Mouse (Mus musculus): Measurements from ENCODE around the gene Tnc. TPM values are rescaled to one million over a fixed set of nuclear protein-coding genes. Genes with fewer than 3 reads are reported as not detected.

The Tnc gene
- polyA plus RNA-seq, 1 experiment from 2014 or later = 4.0 TPM

GRCm38 (mm10) chr4:63939428-63939827 lies 107.4 kb downstream of the Tnc start:
- H3K4me2 ChIP-seq = no peak overlapping the region
- H3K27me3 ChIP-seq (ENCODE audit: control insufficient read depth, insufficient read depth, low read length) = no peaks in the 10 kb centered on the region
- no peak overlapping the region for H3K9ac ChIP-seq (ENCODE audit: low read length)
- DNase-seq (ENCODE audit: low spot score, missing footprints) (no peak), ATAC-seq (ENCODE audit: low FRiP score) (no peak)
- H3K4me3 ChIP-seq (ENCODE audit: low read depth, low read length) = no peak overlapping the region
- WGBS = 81% methylated on average over 3 of the region's 3 CpGs
- H3K36me3 ChIP-seq (ENCODE audit: control insufficient read depth, insufficient read depth, low read length) = no peaks in the 10 kb centered on the region
- no peaks in the 10 kb centered on the region for H3K4me1 ChIP-seq (ENCODE audit: control insufficient read depth, insufficient read depth, low read length)
- H3K27ac ChIP-seq (ENCODE audit: low read depth, low read length) = no peak overlapping the region
- H3K9me3 ChIP-seq (ENCODE audit: control insufficient read depth, low read length) = no peaks in the 10 kb centered on the region

- no peaks in the 10 kb centered on the region for H3K36me3 ChIP-seq (ENCODE audit: control insufficient read depth, insufficient read depth, low read length)
- H3K27ac ChIP-seq (ENCODE audit: low read depth, low read length) = no peak overlapping the region
- DNase-seq (ENCODE audit: low spot score, missing footprints) (no peak), ATAC-seq (ENCODE audit: low FRiP score) (no peak)
- H3K27me3 ChIP-seq (ENCODE audit: control insufficient read depth, insufficient read depth, low read length) = no peaks in the 10 kb centered on the region
- no peaks in the 10 kb centered on the region for H3K9me3 ChIP-seq (ENCODE audit: control insufficient read depth, low read length)
- 89% methylated on average over 4 of the region's 4 CpGs for WGBS
- no peak overlapping the region for H3K4me3 ChIP-seq (ENCODE audit: low read depth, low read length)
- H3K4me2 ChIP-seq = no peak overlapping the region
- H3K4me1 ChIP-seq (ENCODE audit: control insufficient read depth, insufficient read depth, low read length) = no peaks in the 10 kb centered on the region
- no peak overlapping the region for H3K9ac ChIP-seq (ENCODE audit: low read length)
Measured at GRCm38 (mm10) chr4:63935960-63936359, 110.9 kb downstream of the Tnc start.

- WGBS = 91% methylated on average over 9 of the region's 9 CpGs
- Histone ChIP-seq H3K4me3 (ENCODE audit: low read depth, low read length) (no peak overlapping the region), H3K4me2 (no peak overlapping the region), H3K27ac (ENCODE audit: low read depth, low read length) (no peak overlapping the region), H3K27me3 (ENCODE audit: control insufficient read depth, insufficient read depth, low read length) (no peaks in the 10 kb centered on the region), H3K9me3 (ENCODE audit: control insufficient read depth, low read length) (no peaks in the 10 kb centered on the region), H3K4me1 (ENCODE audit: control insufficient read depth, insufficient read depth, low read length) (no peaks in the 10 kb centered on the region), H3K36me3 (ENCODE audit: control insufficient read depth, insufficient read depth, low read length) (no peaks in the 10 kb centered on the region), H3K9ac (ENCODE audit: low read length) (no peak overlapping the region)
- DNase-seq (ENCODE audit: low spot score, missing footprints) (no peak), ATAC-seq (ENCODE audit: low FRiP score) (no peak)
Measured at GRCm38 (mm10) chr4:63935314-63935713, 111.5 kb downstream of the Tnc start.

GRCm38 (mm10) chr4:63930863-63931262 lies 116.0 kb downstream of the Tnc start:
- Histone ChIP-seq H3K9me3 (ENCODE audit: control insufficient read depth, low read length) (no peaks in the 10 kb centered on the region), H3K27me3 (ENCODE audit: control insufficient read depth, insufficient read depth, low read length) (no peaks in the 10 kb centered on the region), H3K36me3 (ENCODE audit: control insufficient read depth, insufficient read depth, low read length) (no peaks in the 10 kb centered on the region), H3K4me3 (ENCODE audit: low read depth, low read length) (no peak overlapping the region), H3K27ac (ENCODE audit: low read depth, low read length) (no peak overlapping the region), H3K9ac (ENCODE audit: low read length) (no peak overlapping the region), H3K4me2 (no peak overlapping the region), H3K4me1 (ENCODE audit: control insufficient read depth, insufficient read depth, low read length) (no peaks in the 10 kb centered on the region)
- no peak for ATAC-seq (ENCODE audit: low FRiP score)
- no peak for DNase-seq (ENCODE audit: low spot score, missing footprints)
- 85% methylated on average over 2 of the region's 2 CpGs for WGBS

GRCm38 (mm10) chr4:63929490-63929889 lies 117.3 kb downstream of the Tnc start:
- no peaks in the 10 kb centered on the region for H3K4me1 ChIP-seq (ENCODE audit: control insufficient read depth, insufficient read depth, low read length)
- no peaks in the 10 kb centered on the region for H3K36me3 ChIP-seq (ENCODE audit: control insufficient read depth, insufficient read depth, low read length)
- no peak overlapping the region for H3K4me2 ChIP-seq
- no peaks in the 10 kb centered on the region for H3K27me3 ChIP-seq (ENCODE audit: control insufficient read depth, insufficient read depth, low read length)
- no peak overlapping the region for H3K27ac ChIP-seq (ENCODE audit: low read depth, low read length)
- no peak for DNase-seq (ENCODE audit: low spot score, missing footprints)
- no peak overlapping the region for H3K4me3 ChIP-seq (ENCODE audit: low read depth, low read length)
- WGBS = 68% methylated on average over 2 of the region's 2 CpGs
- H3K9ac ChIP-seq (ENCODE audit: low read length) = no peak overlapping the region
- H3K9me3 ChIP-seq (ENCODE audit: control insufficient read depth, low read length) = no peaks in the 10 kb centered on the region
- ATAC-seq (ENCODE audit: low FRiP score) = no peak

GRCm38 (mm10) chr4:63928192-63928591 lies 118.6 kb downstream of the Tnc start:
- Histone ChIP-seq H3K27ac (ENCODE audit: low read depth, low read length) (no peak overlapping the region), H3K4me1 (ENCODE audit: control insufficient read depth, insufficient read depth, low read length) (no peaks in the 10 kb centered on the region), H3K9me3 (ENCODE audit: control insufficient read depth, low read length) (no peaks in the 10 kb centered on the region), H3K36me3 (ENCODE audit: control insufficient read depth, insufficient read depth, low read length) (no peaks in the 10 kb centered on the region), H3K4me2 (no peak overlapping the region), H3K27me3 (ENCODE audit: control insufficient read depth, insufficient read depth, low read length) (no peaks in the 10 kb centered on the region), H3K9ac (ENCODE audit: low read length) (no peak overlapping the region), H3K4me3 (ENCODE audit: low read depth, low read length) (no peak overlapping the region)
- no peak for ATAC-seq (ENCODE audit: low FRiP score)
- WGBS = 67% methylated on average over 1 of the region's 1 CpGs
- DNase-seq (ENCODE audit: low spot score, missing footprints) = no peak

- H3K36me3 ChIP-seq (ENCODE audit: control insufficient read depth, insufficient read depth, low read length) = no peaks in the 10 kb centered on the region
- H3K4me1 ChIP-seq (ENCODE audit: control insufficient read depth, insufficient read depth, low read length) = no peaks in the 10 kb centered on the region
- no peak overlapping the region for H3K4me2 ChIP-seq
- no peak overlapping the region for H3K9ac ChIP-seq (ENCODE audit: low read length)
- WGBS = 89% methylated on average over 5 of the region's 5 CpGs
- no peak for ATAC-seq (ENCODE audit: low FRiP score)
- no peak overlapping the region for H3K27ac ChIP-seq (ENCODE audit: low read depth, low read length)
- no peak for DNase-seq (ENCODE audit: low spot score, missing footprints)
- H3K4me3 ChIP-seq (ENCODE audit: low read depth, low read length) = no peak overlapping the region
- no peaks in the 10 kb centered on the region for H3K9me3 ChIP-seq (ENCODE audit: control insufficient read depth, low read length)
- no peaks in the 10 kb centered on the region for H3K27me3 ChIP-seq (ENCODE audit: control insufficient read depth, insufficient read depth, low read length)
Measured at GRCm38 (mm10) chr4:63917181-63917580, 129.6 kb downstream of the Tnc start.

GRCm38 (mm10) chr4:63916753-63917152 lies 130.1 kb downstream of the Tnc start:
- ATAC-seq (ENCODE audit: low FRiP score) (no peak), DNase-seq (ENCODE audit: low spot score, missing footprints) (no peak)
- H3K4me3 ChIP-seq (ENCODE audit: low read depth, low read length) = no peak overlapping the region
- no peaks in the 10 kb centered on the region for H3K27me3 ChIP-seq (ENCODE audit: control insufficient read depth, insufficient read depth, low read length)
- H3K9me3 ChIP-seq (ENCODE audit: control insufficient read depth, low read length) = no peaks in the 10 kb centered on the region
- no peaks in the 10 kb centered on the region for H3K36me3 ChIP-seq (ENCODE audit: control insufficient read depth, insufficient read depth, low read length)
- H3K27ac ChIP-seq (ENCODE audit: low read depth, low read length) = no peak overlapping the region
- H3K4me1 ChIP-seq (ENCODE audit: control insufficient read depth, insufficient read depth, low read length) = no peaks in the 10 kb centered on the region
- no peak overlapping the region for H3K4me2 ChIP-seq
- H3K9ac ChIP-seq (ENCODE audit: low read length) = no peak overlapping the region
- 86% methylated on average over 8 of the region's 8 CpGs for WGBS

GRCm38 (mm10) chr4:63916288-63916687 lies 130.5 kb downstream of the Tnc start:
- Histone ChIP-seq H3K4me1 (ENCODE audit: control insufficient read depth, insufficient read depth, low read length) (no peaks in the 10 kb centered on the region), H3K36me3 (ENCODE audit: control insufficient read depth, insufficient read depth, low read length) (no peaks in the 10 kb centered on the region), H3K27ac (ENCODE audit: low read depth, low read length) (no peak overlapping the region), H3K27me3 (ENCODE audit: control insufficient read depth, insufficient read depth, low read length) (no peaks in the 10 kb centered on the region), H3K9ac (ENCODE audit: low read length) (no peak overlapping the region), H3K9me3 (ENCODE audit: control insufficient read depth, low read length) (no peaks in the 10 kb centered on the region), H3K4me3 (ENCODE audit: low read depth, low read length) (no peak overlapping the region), H3K4me2 (no peak overlapping the region)
- ATAC-seq (ENCODE audit: low FRiP score) = no peak
- DNase-seq (ENCODE audit: low spot score, missing footprints) = no peak
- WGBS = 80% methylated on average over 3 of the region's 3 CpGs
